In the genomic region with DNA sequence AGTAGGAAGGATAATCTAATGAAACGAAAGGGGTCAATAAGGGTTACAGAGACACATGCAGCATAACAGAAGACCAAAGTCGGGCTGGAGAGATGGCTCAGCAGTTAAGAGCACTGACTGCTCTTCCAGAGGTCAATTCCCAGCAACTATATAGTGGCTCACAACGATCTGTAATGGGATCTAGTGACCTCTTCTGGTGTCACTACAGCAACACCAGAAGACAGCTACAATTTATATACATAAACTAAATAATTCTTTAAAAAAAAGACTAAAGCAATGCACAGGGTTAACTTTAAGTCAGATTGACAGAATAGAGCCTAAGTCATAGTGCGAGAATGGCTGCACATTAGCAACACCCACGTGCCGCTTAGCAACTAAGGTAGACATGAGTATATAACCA, we compare ENCODE assay signal across 25 mouse cellular contexts. TPM values are rescaled to one million over a fixed set of nuclear protein-coding genes. Genes with fewer than 3 reads are reported as not detected.
DNase-seq lines count a peak whose midpoint lies in the region; ATAC-seq and TF ChIP-seq lines count a peak whose summit lies in the region.
"Had no signal": no experiment of that assay in that cellular context is flagged by ENCODE, and none has a peak within 500 bp of the region (broad histone marks: within the 10 kb centered on the region; RNA-seq: fewer than 3 reads in every experiment).

No protein-coding gene starts in this region.

- TF ChIP-seq POLR2A in heart, adult 2 months (IDR thresholded peaks at IDR 0.05; ENCODE audit: insufficient read depth, low read depth, low read length), result no peak

- no peaks in the 10 kb centered on the region for H3K79me2 ChIP-seq in heart, adult 2 months (replicated peaks; ENCODE audit: control insufficient read depth, insufficient read depth, low read length)

- DNase-seq in heart, adult 2 months, result no peak
- no peak for DNase-seq in heart, postnatal 25 days (ENCODE audit: low spot score)
- DNase-seq in layer of hippocampus, adult 2 months (ENCODE audit: low spot score in 2 of 2), result no peak
- DNase-seq in layer of hippocampus, adult 9-10 months (ENCODE audit: low spot score), result no peak
- DNase-seq in lung, postnatal 0 days (ENCODE audit: low spot score), result no peak
- DNase-seq in lung, postnatal 14 days, result no peak
- no peak for DNase-seq in stomach, postnatal 0 days (ENCODE audit: low spot score)
- no peak for DNase-seq in urinary bladder, adult 18-20 months (ENCODE audit: low spot score in 2 of 2)
- DNase-seq: adrenal gland, adult 2 months; adrenal gland, postnatal 36 days; cerebellum, adult 2 months; cerebellum, postnatal 10 days; gastrocnemius, postnatal 14 days; heart, postnatal 4 days had no signal

- peaks cover 2% of the 10 kb centered on the region for H3K36me3 ChIP-seq in heart, adult 2 months (ENCODE audit: control insufficient read depth, insufficient read depth, low read length)
- H3K36me3 ChIP-seq in lung, postnatal 0 days (ENCODE audit: insufficient read depth, low read length), result peaks cover 7% of the 10 kb centered on the region
- peaks cover 4% of the 10 kb centered on the region; the same call in 1 of the 2 replicates for H3K36me3 ChIP-seq in stomach, postnatal 0 days (ENCODE audit: control insufficient read depth, insufficient read depth, low read length)

- H3K4me2 ChIP-seq in lung, postnatal 0 days (replicated peaks; ENCODE audit: low read depth, low read length), result no peak overlapping the region
- no peak overlapping the region for H3K4me2 ChIP-seq in stomach, postnatal 0 days (replicated peaks; ENCODE audit: low read depth)
- H3K4me2 ChIP-seq: embryonic facial prominence, embryonic 12.5 days; forebrain, embryonic 15.5 days; heart, embryonic 13.5 days; hindbrain, embryonic 13.5 days had no signal

- intact Hi-C loops in heart, adult 2 months (cut with DNase I), result no loop called here
- intact Hi-C loops in heart, postnatal 25 days (cut with DNase I), result loop anchor here (2.0 to 10.0 kb wide), 2 partner anchors 69 to 175 kb away; no protein-coding TSS in a partner anchor

- no peak for ATAC-seq in lung, postnatal 0 days
- ATAC-seq in stomach, postnatal 0 days (ENCODE audit: low FRiP score, low TSS enrichment), result no peak
- ATAC-seq: activated CD4-positive, CD25-positive, alpha-beta regulatory T cell, adult 4 months; forebrain, embryonic 15.5 days; hindbrain, postnatal 0 days had no signal

- no peak overlapping the region for H3K9ac ChIP-seq in heart, adult 2 months (ENCODE audit: low read depth, low read length)
- H3K9ac ChIP-seq in lung, postnatal 0 days (replicated peaks; ENCODE audit: low read depth), result no peak overlapping the region
- no peak overlapping the region for H3K9ac ChIP-seq in stomach, postnatal 0 days (ENCODE audit: low read length)
- H3K9ac ChIP-seq: embryonic facial prominence, embryonic 12.5 days; forebrain, embryonic 15.5 days; heart, embryonic 13.5 days; hindbrain, embryonic 13.5 days had no signal

- H3K27me3 ChIP-seq in heart, adult 2 months (ENCODE audit: control insufficient read depth, insufficient read depth, low read length), result no peaks in the 10 kb centered on the region
- H3K27me3 ChIP-seq in lung, postnatal 0 days (replicated peaks; ENCODE audit: insufficient read depth, low read length), result no peaks in the 10 kb centered on the region
- no peaks in the 10 kb centered on the region for H3K27me3 ChIP-seq in stomach, postnatal 0 days (ENCODE audit: control insufficient read depth, insufficient read depth, low read length)
- H3K27me3 ChIP-seq: embryonic facial prominence, embryonic 12.5 days; forebrain, embryonic 15.5 days; heart, embryonic 13.5 days; hindbrain, embryonic 13.5 days had no signal

- H3K4me3 ChIP-seq in heart, adult 2 months, result no peak overlapping the region
- H3K4me3 ChIP-seq in layer of hippocampus, adult 2 months, result no peak overlapping the region
- H3K4me3 ChIP-seq in lung, postnatal 0 days (ENCODE audit: low read depth, low read length), result no peak overlapping the region
- H3K4me3 ChIP-seq in stomach, postnatal 0 days (ENCODE audit: low read depth, low read length), result no peak overlapping the region
- H3K4me3 ChIP-seq: embryonic facial prominence, embryonic 12.5 days; forebrain, embryonic 15.5 days; heart, embryonic 13.5 days; hindbrain, embryonic 13.5 days had no signal

- 80% methylated on average over 6 of the region's 6 CpGs for WGBS in heart, adult 2 months
- 60% methylated on average over 6 of the region's 6 CpGs for WGBS in lung, postnatal 0 days
- 73% methylated on average over 6 of the region's 6 CpGs for WGBS in stomach, postnatal 0 days

- TF ChIP-seq CTCF in heart, adult 2 months (IDR thresholded peaks at IDR 0.05), result peak; percentile 67
- peak; percentile 55 for TF ChIP-seq CTCF in layer of hippocampus, adult 2 months (conservative IDR thresholded peaks at IDR 0.05)
- TF ChIP-seq CTCF in lung, postnatal 0 days (IDR thresholded peaks at IDR 0.05), result peak; percentile 42
- peak; percentile 37 for TF ChIP-seq CTCF in stomach, postnatal 0 days (IDR thresholded peaks at IDR 0.05; ENCODE audit: low read depth)

- H3K27ac ChIP-seq in heart, adult 2 months, result no peak overlapping the region
- no peak overlapping the region for H3K27ac ChIP-seq in layer of hippocampus, adult 2 months
- no peak overlapping the region for H3K27ac ChIP-seq in lung, postnatal 0 days (ENCODE audit: low read length)
- no peak overlapping the region for H3K27ac ChIP-seq in stomach, postnatal 0 days (replicated peaks)
- H3K27ac ChIP-seq: embryonic facial prominence, embryonic 12.5 days; forebrain, embryonic 15.5 days; heart, embryonic 13.5 days; hindbrain, embryonic 13.5 days; hindbrain, postnatal 0 days had no signal

- no peaks in the 10 kb centered on the region for H3K9me3 ChIP-seq in lung, postnatal 0 days (ENCODE audit: low read length)
- H3K9me3 ChIP-seq in stomach, postnatal 0 days (ENCODE audit: control insufficient read depth, low read length), result no peaks in the 10 kb centered on the region
- H3K9me3 ChIP-seq: embryonic facial prominence, embryonic 12.5 days; forebrain, embryonic 15.5 days; G1E; heart, embryonic 13.5 days; hindbrain, embryonic 13.5 days had no signal

- no peak for TF ChIP-seq EP300 in heart, adult 2 months (IDR thresholded peaks at IDR 0.05; ENCODE audit: insufficient read depth, low read depth, low read length)
- no peak for TF ChIP-seq EP300 in lung, postnatal 0 days (IDR thresholded peaks at IDR 0.05)
- no peak for TF ChIP-seq EP300 in stomach, postnatal 0 days (optimal IDR thresholded peaks at IDR 0.05)

- H3K4me1 ChIP-seq in heart, adult 2 months (ENCODE audit: control insufficient read depth, insufficient read depth, low read length), result no peaks in the 10 kb centered on the region
- no peaks in the 10 kb centered on the region for H3K4me1 ChIP-seq in lung, postnatal 0 days (ENCODE audit: insufficient read depth, low read depth, low read length)
- no peaks in the 10 kb centered on the region for H3K4me1 ChIP-seq in stomach, postnatal 0 days (replicated peaks; ENCODE audit: control insufficient read depth, insufficient read depth)
- H3K4me1 ChIP-seq: embryonic facial prominence, embryonic 12.5 days; forebrain, embryonic 15.5 days; heart, embryonic 13.5 days; hindbrain, embryonic 13.5 days had no signal

RNA-seq across cellular contexts. Expression of gene Gm10135, which starts 14.4 kb away (rescaled TPM):
- not detected for total RNA-seq in heart, adult 2 months (2021)
- polyA plus RNA-seq in heart, adult 2 months (2012; rRNA removed), result not detected in 2 replicates
- not detected for total RNA-seq in heart, postnatal 25 days (2021)
- total RNA-seq in layer of hippocampus, adult 2 months (2021), result not detected
- not detected in 2 replicates for polyA plus RNA-seq in lung, postnatal 0 days (2015; fragmentation: Nextera tagmentation; extraction: Ambion mirVana)
- not detected in 2 replicates for polyA plus RNA-seq in stomach, postnatal 0 days (2015; fragmentation: Nextera tagmentation; extraction: Ambion mirVana)
- total RNA-seq: adrenal gland, adult 2 months; adrenal gland, postnatal 36 days; G1E; gastrocnemius, postnatal 14 days; granulocyte monocyte progenitor cell, adult 5-6 weeks; heart, postnatal 4 days; hindbrain, postnatal 0 days had no signal
- polyA plus RNA-seq: activated CD4-positive, CD25-positive, alpha-beta regulatory T cell, adult 4 months; adrenal gland, adult 2 months; cerebellum, adult 2 months; embryonic facial prominence, embryonic 12.5 days; forebrain, embryonic 11.5 days; forebrain, embryonic 15.5 days; G1E; heart, embryonic 13.5 days; heart, postnatal 0 days; hindbrain, embryonic 13.5 days; hindbrain, postnatal 0 days; intestine, embryonic 14.5 days had no signal

RNA-seq across cellular contexts. Expression of gene Slain2, which starts 46.0 kb away (rescaled TPM):
- 100 to 1,000 TPM; 149 to 186 TPM for total RNA-seq in heart, adult 2 months (2021)
- 53.7 and 84.5 TPM in 2 replicates for polyA plus RNA-seq in heart, adult 2 months (2012; rRNA removed)
- total RNA-seq in heart, postnatal 25 days (2021), result 100 to 1,000 TPM; 143 to 145 TPM
- 10 to 100 TPM; 23.3 to 24.0 TPM for total RNA-seq in layer of hippocampus, adult 2 months (2021)
- polyA plus RNA-seq in lung, postnatal 0 days (2015; fragmentation: Nextera tagmentation; extraction: Ambion mirVana), result 13.4 and 14.1 TPM in 2 replicates
- 10.0 and 11.5 TPM in 2 replicates for polyA plus RNA-seq in stomach, postnatal 0 days (2015; fragmentation: Nextera tagmentation; extraction: Ambion mirVana)

RNA-seq across cellular contexts. Expression of gene Slc10a4, which starts 46.6 kb away (rescaled TPM):
- under 1 TPM in 1 of 2 experiments, not detected in 1; 0.16 TPM for total RNA-seq in heart, adult 2 months (2021)
- 0.37 and 0.76 TPM in 2 replicates for polyA plus RNA-seq in heart, adult 2 months (2012; rRNA removed)
- not detected for total RNA-seq in heart, postnatal 25 days (2021)
- total RNA-seq in layer of hippocampus, adult 2 months (2021), result under 1 TPM; 0.23 to 0.86 TPM
- polyA plus RNA-seq in lung, postnatal 0 days (2015; fragmentation: Nextera tagmentation; extraction: Ambion mirVana), result 0.27 and 0.44 TPM in 2 replicates
- polyA plus RNA-seq in stomach, postnatal 0 days (2015; fragmentation: Nextera tagmentation; extraction: Ambion mirVana), result 3.9 and 4.1 TPM in 2 replicates
- total RNA-seq: gastrocnemius, postnatal 14 days; granulocyte monocyte progenitor cell, adult 5-6 weeks had no signal
- polyA plus RNA-seq: activated CD4-positive, CD25-positive, alpha-beta regulatory T cell, adult 4 months; G1E had no signal

Comparison
In these comparisons a context has a peak if more than half of its experiments do, and no peak if none do; other contexts are left out.
1. RNA of gene Slain2, which starts 46.0 kb away (total RNA-seq): 149 to 186 TPM in heart, adult 2 months and 143 to 145 TPM in heart, postnatal 25 days; 23.3 to 24.0 TPM in layer of hippocampus, adult 2 months; every median in the first group is over 4 times any median in the second.
2. Peak in every context shown above with its lines, with median percentiles within 50 percentile points of each other: CTCF ChIP-seq.